Mouse (Mus musculus): ENCODE measurements around the gene 5730409E04Rik. TPM values are rescaled to one million over a fixed set of nuclear protein-coding genes. Genes with fewer than 3 reads are reported as not detected.

5730409E04Rik gene
- polyA plus RNA-seq, 1 experiment from 2014 or later = 0.21 TPM

GRCm38 (mm10) chr4:126637446-126637845 lies 27.8 kb downstream of the 5730409E04Rik start:
- Histone ChIP-seq H3K4me2 (no peak overlapping the region), H3K9me3 (replicated peaks) (no peaks in the 10 kb centered on the region), H3K9ac (no peak overlapping the region), H3K27ac (replicated peaks) (no peak overlapping the region), H3K4me3 (replicated peaks) (no peak overlapping the region), H3K36me3 (replicated peaks) (no peaks in the 10 kb centered on the region), H3K4me1 (replicated peaks) (no peaks in the 10 kb centered on the region), H3K27me3 (peaks cover 28% of the 10 kb centered on the region)
- 57% methylated on average over 4 of the region's 4 CpGs for WGBS (ENCODE audit: insufficient replicate concordance)
- no peak for ATAC-seq (ENCODE audit: insufficient read depth)

DNA sequence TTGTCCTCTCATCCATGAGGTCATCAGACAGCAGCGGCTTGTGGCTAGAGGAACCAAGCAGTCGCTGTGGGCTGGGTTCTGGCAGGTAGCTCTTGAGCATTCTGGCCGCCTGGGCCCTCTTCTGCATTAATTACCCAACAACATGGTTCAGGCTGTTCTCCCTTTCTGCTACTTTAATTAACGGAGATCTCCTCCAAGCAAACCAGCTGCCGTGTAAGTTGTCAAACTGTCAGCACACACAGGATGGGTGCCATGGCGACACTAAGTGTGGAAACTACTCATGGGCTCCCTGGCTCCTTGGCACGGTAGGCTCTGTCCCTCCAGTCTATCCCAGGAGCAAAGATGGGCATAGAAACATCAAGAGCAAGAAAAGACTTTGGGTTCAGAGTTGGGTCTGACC lies 29.7 kb downstream of the 5730409E04Rik start:
- Histone ChIP-seq H3K9ac (no peak overlapping the region), H3K27me3 (peaks cover 28% of the 10 kb centered on the region), H3K36me3 (replicated peaks) (no peaks in the 10 kb centered on the region), H3K27ac (replicated peaks) (no peak overlapping the region), H3K9me3 (replicated peaks) (no peaks in the 10 kb centered on the region), H3K4me2 (no peak overlapping the region), H3K4me3 (replicated peaks) (no peak overlapping the region), H3K4me1 (replicated peaks) (no peaks in the 10 kb centered on the region)
- no peak for ATAC-seq (ENCODE audit: insufficient read depth)
- 52% methylated on average over 7 of the region's 7 CpGs for WGBS (ENCODE audit: insufficient replicate concordance)

- no peaks in the 10 kb centered on the region for H3K36me3 ChIP-seq (replicated peaks)
- H3K4me2 ChIP-seq = no peak overlapping the region
- ATAC-seq (ENCODE audit: insufficient read depth) = no peak
- H3K9me3 ChIP-seq (replicated peaks) = no peaks in the 10 kb centered on the region
- no peak overlapping the region for H3K4me3 ChIP-seq (replicated peaks)
- no peaks in the 10 kb centered on the region for H3K4me1 ChIP-seq (replicated peaks)
- H3K9ac ChIP-seq = no peak overlapping the region
- peaks cover 10% of the 10 kb centered on the region; the same call in 1 of the 2 replicates for H3K27me3 ChIP-seq
- H3K27ac ChIP-seq (replicated peaks) = no peak overlapping the region
- WGBS (ENCODE audit: insufficient replicate concordance) = 35% methylated on average over 9 of the region's 9 CpGs
These were observed 32.3 kb downstream of the 5730409E04Rik start for GRCm38 (mm10) chr4:126641901-126642300.

- ATAC-seq (ENCODE audit: insufficient read depth) = no peak
- Histone ChIP-seq H3K27me3 (0 out of 2 replicates have a peak, but pooled peaks cover 8% of the 10 kb centered on the region), H3K4me1 (replicated peaks) (no peaks in the 10 kb centered on the region), H3K4me3 (replicated peaks) (no peak overlapping the region), H3K4me2 (no peak overlapping the region), H3K27ac (replicated peaks) (no peak overlapping the region), H3K9me3 (replicated peaks) (no peaks in the 10 kb centered on the region), H3K9ac (no peak overlapping the region), H3K36me3 (replicated peaks) (no peaks in the 10 kb centered on the region)
- 40% methylated on average over 4 of the region's 4 CpGs for WGBS (ENCODE audit: insufficient replicate concordance)
These were observed 34.2 kb downstream of the 5730409E04Rik start for GRCm38 (mm10) chr4:126643815-126644214.

GRCm38 (mm10) chr4:126644333-126644963 lies 34.8 kb downstream of the 5730409E04Rik start:
- no peaks in the 10 kb centered on the region for H3K36me3 ChIP-seq (replicated peaks)
- no peak overlapping the region for H3K4me2 ChIP-seq
- H3K9me3 ChIP-seq (replicated peaks) = no peaks in the 10 kb centered on the region
- WGBS (ENCODE audit: insufficient replicate concordance) = 68% methylated on average over 10 of the region's 10 CpGs
- H3K27ac ChIP-seq (replicated peaks) = no peak overlapping the region
- ATAC-seq (ENCODE audit: insufficient read depth) = no peak
- H3K27me3 ChIP-seq = 0 out of 2 replicates have a peak, but pooled peaks cover 3% of the 10 kb centered on the region
- no peak overlapping the region for H3K4me3 ChIP-seq (replicated peaks)
- H3K4me1 ChIP-seq (replicated peaks) = no peaks in the 10 kb centered on the region
- no peak overlapping the region for H3K9ac ChIP-seq

- no peaks in the 10 kb centered on the region for H3K4me1 ChIP-seq (replicated peaks)
- H3K27me3 ChIP-seq = no peaks in the 10 kb centered on the region
- no peak for ATAC-seq (ENCODE audit: insufficient read depth)
- H3K36me3 ChIP-seq (replicated peaks) = no peaks in the 10 kb centered on the region
- 58% methylated on average over 24 of the region's 24 CpGs for WGBS (ENCODE audit: insufficient replicate concordance)
- no peaks in the 10 kb centered on the region for H3K9me3 ChIP-seq (replicated peaks)
- H3K9ac ChIP-seq = no peak overlapping the region
- H3K4me2 ChIP-seq = no peak overlapping the region
- no peak overlapping the region for H3K27ac ChIP-seq (replicated peaks)
- H3K4me3 ChIP-seq (replicated peaks) = no peak overlapping the region
These were observed 38.6 kb downstream of the 5730409E04Rik start for GRCm38 (mm10) chr4:126647996-126648910.

DNA sequence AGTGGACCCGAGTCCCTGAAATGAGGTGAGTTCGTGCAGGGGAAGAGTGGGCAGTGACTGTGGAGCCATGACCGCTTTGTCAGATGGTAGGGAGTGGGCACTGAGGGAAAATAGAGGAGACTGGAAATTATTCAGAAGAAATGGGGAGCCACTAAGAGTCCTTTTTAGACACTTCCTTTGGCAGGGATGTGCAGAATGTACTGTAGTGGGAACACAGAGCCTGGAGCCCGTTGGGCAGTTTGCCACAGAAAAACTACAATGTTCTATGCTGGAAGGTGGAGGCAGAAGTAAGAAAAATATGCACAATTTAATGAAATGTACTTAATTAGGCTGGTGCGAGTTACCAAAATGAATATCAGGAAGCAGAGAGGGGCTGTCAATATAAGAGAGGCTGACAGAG lies 43.5 kb downstream of the 5730409E04Rik start:
- H3K27ac ChIP-seq (replicated peaks) = no peak overlapping the region
- 58% methylated on average over 5 of the region's 5 CpGs for WGBS (ENCODE audit: insufficient replicate concordance)
- H3K36me3 ChIP-seq (replicated peaks) = no peaks in the 10 kb centered on the region
- peaks cover 10% of the 10 kb centered on the region; the same call in 1 of the 2 replicates for H3K27me3 ChIP-seq
- no peak overlapping the region for H3K4me2 ChIP-seq
- no peaks in the 10 kb centered on the region for H3K4me1 ChIP-seq (replicated peaks)
- no peak for ATAC-seq (ENCODE audit: insufficient read depth)
- H3K4me3 ChIP-seq (replicated peaks) = no peak overlapping the region
- no peak overlapping the region for H3K9ac ChIP-seq
- H3K9me3 ChIP-seq (replicated peaks) = no peaks in the 10 kb centered on the region

GRCm38 (mm10) chr4:126655356-126655755 lies 45.7 kb downstream of the 5730409E04Rik start:
- WGBS (ENCODE audit: insufficient replicate concordance) = 8% methylated on average over 9 of the region's 9 CpGs
- Histone ChIP-seq H3K9me3 (replicated peaks) (no peaks in the 10 kb centered on the region), H3K4me3 (replicated peaks) (no peak overlapping the region), H3K4me1 (replicated peaks) (no peaks in the 10 kb centered on the region), H3K27ac (replicated peaks) (no peak overlapping the region), H3K36me3 (replicated peaks) (no peaks in the 10 kb centered on the region), H3K27me3 (peaks cover 10% of the 10 kb centered on the region; the same call in 1 of the 2 replicates), H3K4me2 (no peak overlapping the region), H3K9ac (no peak overlapping the region)
- no peak for ATAC-seq (ENCODE audit: insufficient read depth)

- no peaks in the 10 kb centered on the region for H3K4me1 ChIP-seq (replicated peaks)
- H3K9me3 ChIP-seq (replicated peaks) = no peaks in the 10 kb centered on the region
- no peak overlapping the region for H3K27ac ChIP-seq (replicated peaks)
- no peak overlapping the region for H3K9ac ChIP-seq
- WGBS (ENCODE audit: insufficient replicate concordance) = 67% methylated on average over 7 of the region's 7 CpGs
- H3K27me3 ChIP-seq = peaks cover 5% of the 10 kb centered on the region
- no peak overlapping the region for H3K4me2 ChIP-seq
- no peak for ATAC-seq (ENCODE audit: insufficient read depth)
- H3K36me3 ChIP-seq (replicated peaks) = no peaks in the 10 kb centered on the region
- H3K4me3 ChIP-seq (replicated peaks) = no peak overlapping the region
These were observed 51.6 kb downstream of the 5730409E04Rik start for GRCm38 (mm10) chr4:126661249-126661648.
